Mouse (Mus musculus) G1E (cell line): ENCODE measurements around the gene Coro7.

Experiments used
- CTCF ChIP-seq: IDR thresholded peaks from 2 replicates; pipeline ENCODE4 v1.5.1; 2012; ENCODE audit warnings: low read depth, low read length, inconsistent platforms, mixed read lengths
- GATA1 ChIP-seq: IDR thresholded peaks from 2 replicates; pipeline ENCODE4 v1.6.1; 2012; ENCODE audit warnings: borderline replicate concordance, low read length, inconsistent platforms, mixed read lengths
- GATA2 ChIP-seq: IDR thresholded peaks from 2 replicates; pipeline ENCODE4 v1.6.1; 2012; ENCODE audit warnings: low read depth, low read length, inconsistent platforms, borderline replicate concordance
- POLR2AphosphoS5 ChIP-seq: IDR thresholded peaks from 2 replicates; pipeline ENCODE4 v1.6.1; 2012; ENCODE audit warnings: low read depth, low read length, inconsistent platforms; ENCODE audit not compliant: insufficient replicate concordance
- TAL1 ChIP-seq: conservative IDR thresholded peaks from 2 replicates; pipeline ENCODE4 v1.6.1; 2012; ENCODE audit warnings: low read depth, low read length, inconsistent platforms, mixed read lengths

DNA sequence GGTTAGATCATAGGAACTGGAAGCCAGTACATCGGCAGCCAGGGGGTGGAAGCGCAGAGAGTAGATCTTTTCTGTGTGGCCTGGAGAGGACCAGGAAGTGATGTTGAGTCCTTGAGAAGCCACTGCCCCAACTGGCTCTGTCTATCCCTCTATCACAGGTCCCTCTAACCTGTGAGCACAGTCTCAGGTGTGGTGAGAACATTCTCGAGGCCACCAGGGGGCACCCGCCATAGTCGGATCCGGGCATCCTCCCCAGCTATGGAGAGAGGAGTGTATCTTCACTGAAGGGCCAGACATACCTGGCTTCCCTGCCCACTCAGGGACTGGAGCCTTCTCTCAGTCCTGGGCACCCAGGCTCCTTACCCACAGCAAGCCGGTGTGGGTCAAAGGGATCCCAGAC lies 47.5 kb downstream of the Coro7 start:
- TF ChIP-seq CTCF (no peak), TAL1 (no peak), POLR2AphosphoS5 (no peak), GATA1 (no peak), GATA2 (no peak)
